Mouse (Mus musculus) heart, postnatal 0 days (tissue): Measurements from ENCODE around the gene Lysmd3. TPM values are rescaled to one million over a fixed set of nuclear protein-coding genes. Genes with fewer than 3 reads are reported as not detected.
A peak's percentile ranks its signal among the peaks of the same experiment; 100 is the strongest.

Experiments used
- ATAC-seq: fragments of 200-750 bp; cut with Nextera tagmentation; 2 replicates; pipeline ENCODE4 v1.8.0; 2017; ENCODE audit warnings: low read depth, moderate number of reproducible peaks, moderate library complexity; ENCODE audit not compliant: insufficient read depth
- DNase-seq: peaks from one replicate; pipeline ENCODE4 v3.0.0-alpha.2; 2016; ENCODE audit warnings: low spot score
- H3K27ac ChIP-seq: fragments of 300-500 bp; sonication (generic); 2 replicates; pipeline ENCODE4 v1.5.1; 2014; ENCODE audit warnings: low read depth, mild to moderate bottlenecking
- H3K27me3 ChIP-seq: fragments of 300-500 bp; sonication (generic); 2 replicates; pipeline ENCODE4 v1.6.1; 2014; ENCODE audit warnings: low read length, mixed read lengths; ENCODE audit not compliant: control insufficient read depth, insufficient read depth
- H3K36me3 ChIP-seq: fragments of 300-500 bp; sonication (generic); replicated peaks from 2 replicates; pipeline ENCODE4 v1.6.1; 2014; ENCODE audit warnings: low read length, mixed read lengths; ENCODE audit not compliant: control insufficient read depth, insufficient read depth
- H3K4me1 ChIP-seq: fragments of 300-500 bp; sonication (generic); 2 replicates; pipeline ENCODE4 v1.6.1; 2014; ENCODE audit warnings: antibody characterized with exemption; ENCODE audit not compliant: control insufficient read depth, insufficient read depth
- H3K4me2 ChIP-seq: fragments of 300-500 bp; sonication (generic); 2 replicates; pipeline ENCODE4 v1.6.1; 2014; ENCODE audit warnings: low read depth, mild to moderate bottlenecking, low read length, moderate library complexity
- H3K4me3 ChIP-seq: fragments of 300-500 bp; sonication (generic); 2 replicates; pipeline ENCODE4 v1.5.1; 2014; ENCODE audit warnings: low read depth, low read length
- H3K9ac ChIP-seq: fragments of 300-500 bp; sonication (generic); replicated peaks from 2 replicates; pipeline ENCODE4 v1.6.1; 2014; ENCODE audit warnings: low read depth, low read length, mixed read lengths
- H3K9me3 ChIP-seq: fragments of 300-500 bp; sonication (generic); replicated peaks from 2 replicates; pipeline ENCODE4 v1.6.1; 2016; ENCODE audit warnings: low read length; ENCODE audit not compliant: control insufficient read depth
- CTCF ChIP-seq: IDR thresholded peaks from 2 replicates; pipeline ENCODE4 v1.5.1; 2016; ENCODE audit warnings: antibody characterized with exemption, control low read depth, low read depth
- EP300 ChIP-seq: IDR thresholded peaks from 2 replicates; pipeline ENCODE4 v1.6.1; 2016; ENCODE audit warnings: antibody characterized with exemption, low read depth
- WGBS: fragments of 180-500 bp; shearing (Covaris S2); extraction: QIAGEN DNeasy Blood & Tissue Kit; methylation state at CpG from one replicate; pipeline ENCODE4 v1.1.7; 2014; 5-methylcytosine and 5-hydroxymethylcytosine counted together
- polyA plus RNA-seq: library from polyadenylated mRNA; unstranded; fragments of >200 nt; fragmentation: Nextera tagmentation; extraction: Ambion mirVana; gene quantifications from 2 replicates; pipeline ENCODE4 v1.2.1, GENCODE M21; 2015
- total RNA-seq: library from RNA; depleted of rRNA; stranded (reverse); fragments of >200 nt; gene quantifications from 2 replicates; pipeline ENCODE4 v1.2.3, GENCODE M21; 2014; ENCODE audit warnings: low replicate concordance

Gene Lysmd3
- total and polyA plus RNA-seq, 2 experiments from 2014 or later = 14.9 to 62.8 TPM

DNA sequence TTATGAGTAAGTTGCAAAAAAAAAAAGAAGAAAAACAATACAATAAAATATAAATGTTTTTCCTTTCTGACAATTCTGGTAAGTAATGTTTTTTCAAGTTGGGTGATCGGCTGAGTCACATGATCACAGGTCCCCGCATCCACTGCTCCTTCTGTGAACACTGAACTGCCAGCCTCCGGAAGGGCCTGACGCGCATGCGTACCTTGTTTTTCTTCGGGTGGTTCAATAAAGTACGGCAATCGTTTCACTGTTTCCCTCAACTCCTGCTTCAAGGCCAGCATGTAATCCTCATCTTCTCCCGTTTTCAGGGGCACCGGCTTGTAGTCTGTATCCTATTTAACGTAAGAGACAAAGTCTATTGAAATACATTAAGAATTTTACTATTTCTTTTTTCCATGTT is 37.0 kb downstream of the Lysmd3 start:
- DNase-seq = no peak
- no peak for ATAC-seq

DNA sequence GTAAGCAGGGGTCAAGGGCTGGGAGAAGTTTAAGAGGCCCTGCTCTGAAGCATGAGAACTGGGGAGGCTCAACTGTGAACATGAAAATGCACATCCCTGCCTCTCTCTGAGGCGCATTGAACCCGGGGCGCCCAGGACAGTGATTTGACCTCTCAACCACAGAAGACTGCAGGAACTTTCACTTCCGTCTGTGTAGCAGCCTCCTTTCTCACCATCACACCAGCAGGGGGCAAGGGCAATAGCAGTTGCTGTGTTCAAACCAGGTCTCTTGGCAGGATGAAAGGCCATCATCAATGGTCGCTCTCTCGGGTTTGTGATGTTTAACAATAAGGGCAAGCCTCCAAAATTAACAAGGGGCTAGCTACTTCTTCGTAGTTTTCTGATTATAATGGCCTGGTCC is 45.7 kb downstream of the Lysmd3 start:
- 0 out of 2 replicates have a peak, but pooled peaks cover under 1% of the 10 kb centered on the region for H3K36me3 ChIP-seq
- DNase-seq = no peak
- H3K27ac ChIP-seq = no peak overlapping the region
- no peak overlapping the region for H3K4me2 ChIP-seq
- no peak overlapping the region for H3K4me3 ChIP-seq
- no peaks in the 10 kb centered on the region for H3K9me3 ChIP-seq
- H3K4me1 ChIP-seq = no peaks in the 10 kb centered on the region
- 81% methylated on average over 7 of the region's 7 CpGs for WGBS
- H3K27me3 ChIP-seq = no peaks in the 10 kb centered on the region
- no peak for ATAC-seq
- no peak overlapping the region for H3K9ac ChIP-seq
- TF ChIP-seq EP300 (no peak), CTCF (no peak)

More for the DNA sequence above, 37.0 kb downstream of the Lysmd3 start:
- Histone ChIP-seq H3K4me2 (no peak overlapping the region), H3K4me3 (no peak overlapping the region), H3K27me3 (no peaks in the 10 kb centered on the region), H3K9ac (no peak overlapping the region), H3K9me3 (no peaks in the 10 kb centered on the region), H3K27ac (no peak overlapping the region), H3K36me3 (peaks cover 12% of the 10 kb centered on the region), H3K4me1 (peaks cover 11% of the 10 kb centered on the region; the same call in 1 of the 2 replicates)
- WGBS = 96% methylated on average over 12 of the region's 12 CpGs
- no peak for TF ChIP-seq EP300
- no peak for TF ChIP-seq CTCF

DNA sequence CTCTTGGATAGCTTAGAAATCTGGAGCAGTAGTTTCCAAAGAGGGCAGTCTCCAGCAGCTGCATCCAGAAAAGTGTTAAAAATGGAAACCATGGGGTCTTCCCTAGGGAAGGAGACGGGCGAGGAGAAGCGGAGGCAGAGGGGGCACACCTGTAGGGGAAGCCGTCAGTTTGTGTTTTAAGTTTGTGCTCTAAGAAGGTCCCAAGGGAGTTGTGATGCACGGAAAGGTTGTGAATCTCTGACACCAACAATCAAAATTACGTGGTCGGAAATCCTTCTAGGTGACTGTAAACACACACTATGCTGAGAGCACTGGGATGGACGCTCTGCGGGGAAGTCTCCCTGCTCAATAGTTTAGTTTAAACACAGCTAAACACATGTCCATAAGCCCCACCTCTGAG is 46.2 kb downstream of the Lysmd3 start:
- ATAC-seq = no peak
- Histone ChIP-seq H3K4me3 (no peak overlapping the region), H3K27ac (no peak overlapping the region)

DNA sequence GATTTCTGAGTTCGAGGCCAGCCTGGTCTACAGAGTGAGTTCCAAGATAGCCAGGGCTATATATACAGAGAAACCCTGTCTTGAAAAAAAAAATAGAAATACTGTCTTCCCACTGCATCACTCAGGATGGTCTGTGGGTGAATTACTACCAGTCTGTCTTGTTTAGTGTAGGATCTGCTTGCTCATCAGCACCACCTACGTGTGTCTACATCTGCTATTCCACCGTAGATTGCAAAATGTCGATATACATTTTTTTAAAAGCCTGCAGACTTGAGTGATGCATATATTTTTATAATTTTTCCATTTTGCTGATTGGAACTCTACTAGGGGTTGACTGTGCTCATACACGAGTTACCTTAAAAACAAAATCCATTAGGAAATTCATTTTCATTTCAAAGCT is 48.8 kb downstream of the Lysmd3 start:
- DNase-seq (no peak), ATAC-seq (no peak)
- no peaks in the 10 kb centered on the region for H3K27me3 ChIP-seq
- no peak overlapping the region for H3K27ac ChIP-seq
- no peak overlapping the region for H3K4me3 ChIP-seq
- no peak overlapping the region for H3K9ac ChIP-seq
- H3K36me3 ChIP-seq = no peaks in the 10 kb centered on the region
- no peaks in the 10 kb centered on the region for H3K9me3 ChIP-seq
- WGBS = 94% methylated on average over 5 of the region's 5 CpGs
- no peak for TF ChIP-seq EP300
- TF ChIP-seq CTCF = no peak
- peaks cover 5% of the 10 kb centered on the region for H3K4me1 ChIP-seq
- H3K4me2 ChIP-seq = no peak overlapping the region

More for the DNA sequence above, 46.2 kb downstream of the Lysmd3 start:
- TF ChIP-seq CTCF = no peak
- 89% methylated on average over 9 of the region's 9 CpGs for WGBS
- Histone ChIP-seq H3K36me3 (no peaks in the 10 kb centered on the region), H3K4me2 (no peak overlapping the region), H3K9ac (no peak overlapping the region), H3K4me1 (no peaks in the 10 kb centered on the region), H3K27me3 (no peaks in the 10 kb centered on the region), H3K9me3 (no peaks in the 10 kb centered on the region)
- DNase-seq = no peak

DNA sequence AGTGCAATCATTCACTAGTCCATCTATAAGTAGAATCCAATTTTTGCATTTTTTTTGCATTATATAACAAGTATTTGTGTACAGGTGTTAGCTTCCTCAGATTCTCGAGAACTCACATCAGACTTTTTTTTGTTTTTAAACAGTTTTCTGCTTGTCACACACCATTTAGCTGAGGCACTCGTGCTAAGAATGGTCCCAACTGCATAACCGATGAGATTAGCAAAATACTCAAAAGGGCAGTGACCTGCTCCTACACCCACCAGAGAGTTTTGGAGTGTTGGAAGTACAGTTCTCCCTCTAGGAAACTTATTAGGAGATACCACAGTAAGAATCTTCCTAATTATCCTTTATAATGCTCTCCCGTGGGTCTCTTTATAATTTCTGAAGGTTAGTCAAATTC is 52.3 kb downstream of the Lysmd3 start:
- ATAC-seq (no peak), DNase-seq (no peak)
- H3K9ac ChIP-seq = peak overlapping the region; percentile 64; the same call in 1 of the 2 replicates
- no peak for TF ChIP-seq CTCF
- no peak for TF ChIP-seq EP300
- peaks cover 13% of the 10 kb centered on the region for H3K4me1 ChIP-seq
- peak overlapping the region; percentile 88 for H3K4me3 ChIP-seq
- H3K27me3 ChIP-seq = no peaks in the 10 kb centered on the region
- H3K4me2 ChIP-seq = peak overlapping the region; percentile 99
- no peak overlapping the region for H3K27ac ChIP-seq
- H3K36me3 ChIP-seq = no peaks in the 10 kb centered on the region
- H3K9me3 ChIP-seq = no peaks in the 10 kb centered on the region
- 21% methylated on average over 4 of the region's 4 CpGs for WGBS

DNA sequence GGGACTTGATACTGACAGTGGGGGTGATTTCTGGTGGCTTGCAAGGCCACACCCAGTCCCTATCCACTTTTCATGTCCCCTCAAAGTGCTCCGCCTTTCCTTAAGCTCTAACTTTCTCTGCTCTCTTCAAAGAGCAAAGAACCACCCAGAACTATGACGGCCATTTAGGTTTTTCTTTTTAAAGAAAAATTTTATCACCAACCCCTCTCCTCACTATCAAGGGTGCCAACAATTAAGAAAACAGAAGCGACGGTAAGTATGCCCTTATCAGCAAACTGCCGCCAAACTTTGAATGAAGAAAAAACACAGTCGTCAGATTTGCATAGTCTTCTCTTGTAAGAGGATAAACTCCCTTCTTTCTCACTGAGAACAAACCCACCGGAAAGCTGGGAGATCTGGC is 52.8 kb downstream of the Lysmd3 start:
- peak overlapping the region; percentile 64 for H3K9ac ChIP-seq
- H3K4me1 ChIP-seq = peaks cover 13% of the 10 kb centered on the region
- no peaks in the 10 kb centered on the region for H3K9me3 ChIP-seq
- ATAC-seq = no peak
- no peak for DNase-seq
- peak overlapping the region; percentile 88 for H3K4me3 ChIP-seq
- under 1% methylated on average over 7 of the region's 7 CpGs for WGBS
- TF ChIP-seq EP300 (no peak), CTCF (no peak)
- peak overlapping the region; percentile 99 for H3K4me2 ChIP-seq
- H3K36me3 ChIP-seq = no peaks in the 10 kb centered on the region
- peak overlapping the region; percentile 72 for H3K27ac ChIP-seq
- no peaks in the 10 kb centered on the region for H3K27me3 ChIP-seq
